Mouse (Mus musculus): ENCODE data around the gene Cobl. TPM values are rescaled to one million over a fixed set of nuclear protein-coding genes. Genes with fewer than 3 reads are reported as not detected.

Gene Cobl
- total RNA-seq (2021): 100 to 1,000 TPM; 130 to 137 TPM
- long read RNA-seq, experiment 1, full-length matches to known transcripts: 58 of 120 reads
- long read RNA-seq, experiment 1, partial matches to known transcripts: 23 of 120 reads
- long read RNA-seq, experiment 1, other reads (novel, unspliced or antisense): 39 of 120 reads
- long read RNA-seq, experiment 2, full-length matches to known transcripts: 34 of 75 reads
- long read RNA-seq, experiment 2, partial matches to known transcripts: 15 of 75 reads
- long read RNA-seq, experiment 2, other reads (novel, unspliced or antisense): 26 of 75 reads

DNA sequence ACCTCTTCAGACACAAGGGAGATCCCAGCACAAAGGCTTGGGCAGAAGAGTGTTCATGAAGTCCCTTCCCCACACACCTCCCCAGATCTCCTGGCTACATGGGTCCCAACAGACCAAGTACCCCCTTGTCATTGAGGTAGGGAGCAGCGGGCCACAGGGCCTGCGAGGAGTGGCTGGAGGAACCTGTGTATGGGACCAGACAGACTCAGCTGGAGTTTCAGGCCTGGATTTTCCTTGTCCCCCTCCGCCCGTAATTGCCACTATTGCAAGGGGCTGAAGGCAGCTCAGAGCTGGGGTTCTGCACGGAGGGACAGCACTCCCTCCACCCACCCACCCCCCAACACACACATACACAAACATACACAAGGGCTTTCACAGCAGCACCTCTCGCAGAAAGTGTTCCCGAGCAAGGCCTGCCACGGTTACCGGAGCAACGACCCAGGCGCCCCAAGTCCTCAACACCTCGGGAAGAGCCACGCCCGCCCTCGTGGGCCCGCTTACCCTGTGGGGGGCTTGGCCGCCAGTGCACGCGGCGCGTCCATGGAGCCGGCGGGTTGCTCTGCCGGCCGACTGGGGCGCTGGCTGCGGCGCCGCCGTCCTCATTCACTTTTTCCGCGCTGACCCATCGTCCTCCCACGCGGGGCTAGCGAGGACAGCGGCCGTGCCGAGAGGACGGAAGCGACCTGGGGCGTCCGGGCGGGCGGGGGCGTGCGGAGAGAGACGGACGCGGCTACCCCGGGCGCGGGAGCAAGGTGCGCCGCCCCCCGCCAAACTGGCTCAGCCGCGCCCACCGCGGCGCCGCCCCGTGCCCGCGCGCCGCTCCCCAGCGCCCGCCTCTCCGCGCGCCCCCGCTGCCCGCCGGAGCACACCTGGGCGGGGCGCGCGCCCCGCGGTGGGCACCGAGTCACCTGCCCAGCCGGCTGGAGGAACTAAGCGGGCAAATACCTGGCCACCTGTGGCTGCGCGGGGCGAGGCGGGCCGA is at the start of gene Cobl:
Gene Cobl (minus strand): TSS at position 780 of the 982 bp plus-strand sequence.
- peak; percentile 42 to 56 for DNase-seq (ENCODE audit: extremely low spot score in 1 of 2, low spot score in 2 of 2)

DNA sequence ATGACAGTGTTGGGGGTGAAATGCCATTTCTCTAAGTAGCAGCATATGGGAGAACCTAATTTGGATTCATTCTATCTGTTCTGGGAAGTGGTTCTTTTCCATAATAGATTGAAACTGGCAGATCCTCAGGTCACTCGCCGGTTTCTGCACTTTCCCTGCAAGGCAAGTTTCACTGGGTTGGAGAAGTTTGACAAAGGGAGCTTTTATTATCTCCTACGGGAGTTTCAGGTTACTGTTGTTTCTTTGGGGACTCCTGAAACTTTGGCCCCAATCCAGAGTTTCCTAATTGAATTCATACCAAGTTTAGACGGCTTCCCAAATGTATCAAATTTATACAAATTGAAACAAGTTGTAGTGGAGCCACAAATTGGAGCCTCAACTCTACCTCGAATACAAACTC is 49.0 kb upstream of the Cobl start:
- no peak overlapping the region for H3K27ac ChIP-seq
- intact Hi-C loops (cut with DNase I): no loop called here
- DNase-seq (ENCODE audit: extremely low spot score in 1 of 2, low spot score in 2 of 2): no peak
- no peak overlapping the region for H3K4me3 ChIP-seq
- TF ChIP-seq CTCF (IDR thresholded peaks at IDR 0.05): no peak

More for the DNA sequence above, at the start of gene Cobl:
- no peak; the same call in 1 of the 2 replicates for TF ChIP-seq CTCF (IDR thresholded peaks at IDR 0.05)
- Histone ChIP-seq H3K27ac (peak within 1 kb of the TSS; percentile 86), H3K4me3 (peak within 1 kb of the TSS; percentile 55)
- intact Hi-C loops (cut with DNase I): loop anchor here (2.0 kb wide), 1 partner anchor 68 kb away; no protein-coding TSS in a partner anchor

GRCm38 (mm10) chr11:12506371-12506890 is 41.7 kb upstream of the Cobl start:
- DNase-seq (ENCODE audit: extremely low spot score in 1 of 2, low spot score in 2 of 2): no peak
- H3K4me3 ChIP-seq: no peak overlapping the region
- intact Hi-C loops (cut with DNase I): no loop called here
- no peak for TF ChIP-seq CTCF (IDR thresholded peaks at IDR 0.05)
- no peak overlapping the region for H3K27ac ChIP-seq

- DNase-seq (ENCODE audit: extremely low spot score in 1 of 2, low spot score in 2 of 2): no peak
- H3K27ac ChIP-seq: no peak overlapping the region
- H3K4me3 ChIP-seq: no peak overlapping the region
- no peak for TF ChIP-seq CTCF (IDR thresholded peaks at IDR 0.05)
- intact Hi-C loops (cut with DNase I): no loop called here
These were observed 39.0 kb upstream of the Cobl start for GRCm38 (mm10) chr11:12503756-12504155.

DNA sequence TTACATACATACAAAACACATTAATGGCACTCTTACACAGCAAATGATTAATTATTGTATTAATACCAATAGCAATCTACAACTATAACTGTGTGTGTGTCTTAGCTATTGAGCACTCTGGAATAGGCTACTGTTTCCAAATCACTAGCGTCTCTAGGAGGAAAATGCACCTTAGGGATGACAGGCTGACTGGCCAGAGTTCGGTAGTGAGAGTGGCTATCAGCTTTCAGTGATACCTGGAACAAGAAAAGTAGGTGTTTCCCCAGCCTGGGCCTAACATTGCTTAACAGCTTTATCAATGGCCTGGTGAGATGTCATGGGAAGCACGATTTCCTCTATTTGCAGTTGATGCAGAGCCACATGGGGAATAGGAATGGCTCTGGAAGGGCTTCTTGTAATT is 37.0 kb upstream of the Cobl start:
- H3K27ac ChIP-seq: no peak overlapping the region
- intact Hi-C loops (cut with DNase I): no loop called here
- no peak for TF ChIP-seq CTCF (IDR thresholded peaks at IDR 0.05)
- no peak for DNase-seq (ENCODE audit: extremely low spot score in 1 of 2, low spot score in 2 of 2)
- no peak overlapping the region for H3K4me3 ChIP-seq

- no peak overlapping the region for H3K4me3 ChIP-seq
- intact Hi-C loops (cut with DNase I): no loop called here
- no peak for DNase-seq (ENCODE audit: extremely low spot score in 1 of 2, low spot score in 2 of 2)
- no peak overlapping the region for H3K27ac ChIP-seq
- TF ChIP-seq CTCF (IDR thresholded peaks at IDR 0.05): no peak
These were observed 29.0 kb upstream of the Cobl start for GRCm38 (mm10) chr11:12493791-12494190.

DNA sequence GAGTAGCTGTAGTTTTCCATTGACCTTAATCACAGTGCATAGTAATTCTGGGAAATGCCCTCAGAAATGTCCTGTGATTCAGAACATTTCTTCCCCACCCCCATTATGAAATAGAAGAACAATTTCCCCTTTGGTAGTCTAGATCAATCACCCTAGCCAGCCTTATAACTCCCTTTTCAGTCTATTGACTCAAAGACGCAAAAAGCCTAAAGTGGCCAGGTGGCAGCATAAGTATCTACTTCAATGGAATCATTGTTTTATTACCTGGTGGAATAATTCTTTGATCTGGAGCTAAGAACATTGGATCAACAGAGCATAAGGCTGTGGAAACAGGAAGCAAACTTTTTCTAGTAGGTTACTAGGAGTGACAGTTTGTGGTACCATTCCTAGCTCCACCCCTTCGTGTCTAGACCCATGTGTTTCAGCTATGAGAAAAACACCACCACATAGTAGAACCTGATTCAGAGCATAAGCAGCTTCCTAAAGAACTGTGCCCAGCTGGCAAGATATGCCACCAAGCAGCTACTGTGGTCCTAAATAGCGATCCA is 15.2 kb upstream of the Cobl start:
- TF ChIP-seq CTCF (IDR thresholded peaks at IDR 0.05): no peak
- DNase-seq (ENCODE audit: extremely low spot score in 1 of 2, low spot score in 2 of 2): no peak
- Histone ChIP-seq H3K4me3 (no peak overlapping the region), H3K27ac (no peak overlapping the region)
- intact Hi-C loops (cut with DNase I): loop anchor here (10.0 kb wide), 1 partner anchor 265 kb away; no protein-coding TSS in a partner anchor

- Histone ChIP-seq H3K27ac (peak overlapping the region; percentile 86), H3K4me3 (no peak overlapping the region)
- TF ChIP-seq CTCF (IDR thresholded peaks at IDR 0.05): no peak
- no peak for DNase-seq (ENCODE audit: extremely low spot score in 1 of 2, low spot score in 2 of 2)
- intact Hi-C loops (cut with DNase I): loop anchor here (10.0 kb wide), 1 partner anchor 270 kb away; no protein-coding TSS in a partner anchor
These were observed 9.7 kb upstream of the Cobl start for GRCm38 (mm10) chr11:12474299-12474935.

DNA sequence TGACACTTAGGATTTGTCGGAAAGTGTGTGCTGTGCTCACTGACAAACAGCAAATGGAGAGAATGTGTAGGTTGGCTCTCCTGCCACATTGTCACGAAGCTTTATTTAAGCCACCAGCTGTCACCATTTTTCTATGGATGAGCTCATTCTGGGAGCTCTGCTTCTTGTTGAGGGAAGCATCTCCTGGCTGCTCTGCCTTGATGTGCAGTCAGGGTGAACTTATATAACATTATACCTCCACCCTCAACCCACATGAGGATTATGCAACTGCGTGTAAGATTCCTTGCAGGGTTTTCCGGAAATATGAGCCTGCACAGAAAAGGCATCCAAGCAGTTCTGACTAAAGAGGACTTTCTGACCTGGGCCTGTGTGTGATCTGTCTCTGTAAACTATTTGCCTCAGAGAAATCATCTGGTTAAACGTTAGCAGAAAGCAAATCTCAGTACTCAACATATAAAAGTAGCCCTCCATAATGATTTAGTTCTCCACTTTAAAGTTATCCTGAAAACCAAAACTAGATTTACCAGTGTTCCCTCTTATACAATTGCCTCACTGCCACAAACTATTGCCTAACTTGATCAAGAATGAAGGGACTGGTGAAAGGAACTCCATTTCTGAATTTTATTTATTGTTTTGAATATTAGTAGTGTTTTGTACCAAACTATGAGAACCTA is 9.0 kb upstream of the Cobl start:
- intact Hi-C loops (cut with DNase I): loop anchor here (1.0 to 10.0 kb wide), 3 partner anchors 63 to 271 kb away; no protein-coding TSS in a partner anchor

DNA sequence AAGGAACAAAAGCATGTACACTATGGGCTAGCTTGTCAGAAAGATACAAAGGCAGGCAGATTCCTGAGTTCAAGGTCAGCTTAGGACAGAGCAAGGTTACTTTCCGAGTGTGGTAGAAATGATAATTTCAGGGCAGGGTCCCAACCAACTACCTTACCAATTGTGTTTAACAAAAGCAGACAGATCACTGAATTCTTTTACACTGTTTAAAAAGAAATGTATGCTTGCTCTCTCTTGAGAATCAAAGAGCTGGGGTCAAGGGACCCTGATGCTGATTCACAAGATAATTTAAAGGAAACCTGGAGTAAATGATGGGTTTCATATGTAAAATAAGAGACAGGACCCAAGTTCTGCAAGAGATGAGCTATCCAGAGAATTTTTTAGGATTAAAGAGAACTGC is 4.9 kb upstream of the Cobl start:
- intact Hi-C loops (cut with DNase I): loop anchor here (10.0 kb wide), 1 partner anchor 275 kb away; no protein-coding TSS in a partner anchor
- no peak for DNase-seq (ENCODE audit: extremely low spot score in 1 of 2, low spot score in 2 of 2)
- no peak for TF ChIP-seq CTCF (IDR thresholded peaks at IDR 0.05)
- Histone ChIP-seq H3K27ac (no peak overlapping the region), H3K4me3 (no peak overlapping the region)

More for the DNA sequence above, 9.0 kb upstream of the Cobl start:
- no peak overlapping the region for H3K4me3 ChIP-seq
- no peak for TF ChIP-seq CTCF (IDR thresholded peaks at IDR 0.05)
- peak overlapping the region; percentile 90 for H3K27ac ChIP-seq
- DNase-seq (ENCODE audit: extremely low spot score in 1 of 2, low spot score in 2 of 2): peak; percentile 57 to 63
